Mouse (Mus musculus): Measurements from ENCODE around the gene Ccl22.

The Ccl22 gene

DNA sequence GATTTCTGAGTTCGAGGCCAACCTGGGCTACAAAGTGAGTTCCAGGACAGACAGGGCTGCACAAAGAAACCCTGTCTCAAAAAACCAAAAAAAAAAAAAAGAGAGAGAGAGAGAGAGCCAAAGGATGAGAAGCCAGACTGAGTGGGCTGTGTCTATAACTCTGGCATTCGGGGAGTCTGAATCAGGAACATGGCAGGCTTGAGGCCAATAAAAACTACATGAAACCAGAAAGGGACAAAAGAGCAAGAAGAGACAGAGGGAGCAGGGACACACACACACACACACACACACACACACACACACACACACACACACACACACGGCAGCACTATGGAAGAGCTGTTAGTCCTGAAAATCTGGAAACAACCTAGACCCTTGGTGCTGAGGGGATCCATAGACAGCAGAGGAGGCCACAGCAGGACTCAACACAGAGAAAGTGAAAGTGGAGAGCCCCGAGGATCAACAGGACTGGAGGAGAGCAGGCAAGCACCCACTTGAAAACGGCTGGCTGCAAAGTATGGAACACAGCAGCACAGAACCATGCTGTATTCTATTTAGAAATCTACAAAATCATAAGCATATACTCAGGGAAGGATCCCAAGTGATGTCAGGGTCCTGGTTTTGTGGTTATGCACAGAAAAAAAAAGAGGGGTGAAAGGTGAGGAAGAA lies 9.8 kb upstream of the Ccl22 start:
- DNase-seq, result no peak

DNA sequence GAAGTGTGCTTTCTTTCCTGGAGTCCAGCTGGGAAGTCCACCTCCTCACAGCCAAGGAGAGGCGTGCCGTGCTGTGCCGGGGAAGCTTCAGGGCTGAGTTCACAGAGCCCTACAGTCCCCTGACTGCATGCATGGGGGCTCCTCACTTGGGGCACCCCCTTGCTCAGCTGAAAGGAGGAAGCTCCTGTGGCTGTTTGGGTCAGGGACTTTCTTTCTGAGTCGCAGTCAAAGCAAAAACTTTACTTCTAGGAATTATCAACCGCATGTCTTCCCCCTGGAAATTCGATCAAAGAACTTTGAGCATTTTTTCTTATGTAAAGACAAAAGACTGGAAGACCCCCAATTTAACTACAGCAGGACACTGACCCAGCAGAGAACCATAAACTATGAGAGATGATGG lies 5.6 kb upstream of the Ccl22 start:
- no peak for DNase-seq

DNA sequence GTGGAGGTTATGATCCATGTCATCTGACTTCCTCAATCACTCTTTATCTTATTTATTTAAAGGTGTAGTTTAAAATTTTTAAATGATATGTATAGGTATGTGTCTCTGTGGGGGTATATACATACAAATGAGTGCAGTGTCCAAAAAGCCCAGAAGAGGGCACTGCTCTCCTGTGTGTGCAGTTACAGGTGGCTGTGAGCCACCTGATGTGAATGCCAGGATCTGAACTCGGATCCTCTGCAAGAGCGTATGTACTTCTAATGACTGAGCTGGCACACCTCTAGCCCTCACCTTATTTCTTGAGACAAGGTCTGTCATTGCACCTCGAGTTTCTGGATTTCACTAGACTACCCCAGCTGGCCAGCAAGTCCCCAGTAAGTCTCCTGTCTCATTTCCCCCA lies 4.8 kb upstream of the Ccl22 start:
- DNase-seq, result no peak

DNA sequence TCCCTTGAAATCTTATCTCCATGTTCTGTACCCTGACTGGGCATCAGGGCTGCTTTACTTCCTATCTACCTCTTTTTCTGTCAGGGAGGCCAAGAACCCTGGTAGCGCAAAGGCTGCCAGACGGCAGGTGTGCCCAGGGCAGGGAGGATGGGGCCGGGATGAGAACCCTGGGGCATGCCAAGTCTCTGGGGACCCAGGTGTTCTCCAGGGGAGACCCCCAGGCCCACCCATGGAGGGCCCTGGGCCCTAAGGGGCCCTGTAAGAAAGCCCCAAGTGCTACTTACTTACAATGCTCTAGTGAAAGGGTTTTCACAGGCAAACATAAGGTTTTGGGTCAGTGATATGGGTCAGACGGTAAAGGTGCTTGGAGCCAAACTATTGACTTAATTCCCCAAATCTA lies 3.7 kb upstream of the Ccl22 start:
- no peak for DNase-seq

DNA sequence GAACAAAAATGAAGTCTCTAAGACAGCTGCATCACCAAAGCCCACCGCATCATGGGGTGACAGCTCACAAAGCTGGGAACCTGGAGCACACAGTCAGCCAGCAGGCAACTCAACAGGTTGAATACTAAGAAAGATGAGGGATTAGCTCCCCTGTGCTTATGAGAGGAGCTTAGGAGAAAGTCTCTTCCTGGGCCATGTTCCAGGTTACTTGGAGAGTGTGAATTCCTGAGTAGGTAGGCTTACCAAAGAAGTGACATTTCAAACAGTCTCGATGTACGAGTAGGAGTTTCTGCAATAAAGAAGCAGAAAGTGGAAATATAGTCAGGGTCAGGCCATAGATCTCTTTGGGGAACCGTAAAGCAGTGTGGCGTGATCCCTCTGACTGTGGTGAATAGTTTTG lies 906 bp upstream of the Ccl22 start:
- DNase-seq, result no peak

DNA sequence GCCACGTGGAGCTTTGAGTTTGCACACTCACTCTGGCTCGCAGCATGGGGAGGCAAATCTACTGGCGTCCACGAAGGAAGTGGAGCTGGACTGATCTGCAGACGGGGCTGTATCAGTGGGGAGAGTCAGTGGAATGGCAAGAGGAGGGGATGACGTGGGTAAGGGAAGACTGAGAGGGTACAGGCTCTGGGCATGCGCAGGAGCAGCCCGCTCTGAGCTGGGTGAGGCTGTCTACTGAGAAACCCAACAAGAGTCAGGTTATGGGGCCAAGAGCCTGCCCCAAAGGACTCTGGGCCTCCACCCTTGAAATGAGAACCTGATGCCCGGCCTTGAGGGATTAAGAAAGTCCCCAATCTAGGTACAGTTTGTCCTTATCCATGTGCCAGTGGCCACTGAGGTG lies 418 bp upstream of the Ccl22 start:
- no peak for DNase-seq

DNA sequence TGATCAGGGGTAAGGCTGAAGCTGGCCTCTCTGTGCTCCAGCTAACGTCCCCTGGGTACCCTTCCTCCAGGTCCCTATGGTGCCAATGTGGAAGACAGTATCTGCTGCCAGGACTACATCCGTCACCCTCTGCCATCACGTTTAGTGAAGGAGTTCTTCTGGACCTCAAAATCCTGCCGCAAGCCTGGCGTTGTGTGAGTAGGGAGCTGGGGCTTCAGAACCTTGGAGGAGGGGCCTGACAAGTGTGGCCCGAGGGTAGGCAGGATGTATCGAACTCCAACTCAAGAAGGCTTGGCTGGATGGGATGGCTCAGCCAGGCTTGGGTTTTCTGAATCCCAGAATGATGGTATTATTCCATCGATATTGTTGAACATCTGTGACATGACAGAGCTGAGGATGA lies 1.4 kb downstream of the Ccl22 start:
- no peak for DNase-seq

DNA sequence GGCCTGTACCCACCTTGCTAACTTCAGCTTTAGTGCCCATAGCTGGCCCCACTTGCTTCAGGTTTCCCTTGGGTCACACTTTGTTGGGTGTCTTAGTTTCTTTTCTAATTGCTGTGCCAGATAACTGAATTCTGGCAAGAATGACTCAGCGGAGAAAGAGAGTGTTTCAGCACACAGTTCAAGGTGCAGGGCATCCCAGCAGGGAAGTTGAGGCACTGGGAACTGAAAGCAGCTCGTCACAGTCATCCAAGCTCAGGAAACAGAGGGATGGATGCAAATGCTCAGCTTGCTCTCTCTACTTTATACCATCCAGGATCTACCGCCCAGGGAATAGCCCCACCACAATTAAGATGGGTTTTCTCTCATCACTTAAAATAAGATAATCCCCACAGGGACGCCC lies 3.0 kb downstream of the Ccl22 start:
- DNase-seq, result no peak

DNA sequence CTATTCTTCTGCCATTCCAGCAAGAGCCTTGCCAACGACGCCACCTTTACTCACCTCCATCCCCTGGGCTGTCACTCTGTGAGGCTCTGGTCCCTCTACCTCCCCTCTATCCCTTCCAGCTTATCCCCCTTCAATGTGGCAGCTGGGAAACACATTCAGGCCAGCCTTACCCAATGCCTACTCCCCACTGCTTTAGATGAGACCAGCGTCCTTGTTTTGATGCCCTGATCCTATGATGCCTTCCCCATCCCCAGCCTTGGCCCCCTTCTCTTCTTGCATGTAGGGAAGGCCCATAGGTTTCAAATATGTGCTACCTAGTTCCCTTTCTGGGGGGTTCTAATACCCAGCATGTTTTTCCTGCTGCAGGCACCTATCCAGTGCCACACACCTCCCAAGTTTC lies 4.6 kb downstream of the Ccl22 start:
- DNase-seq, result no peak

DNA sequence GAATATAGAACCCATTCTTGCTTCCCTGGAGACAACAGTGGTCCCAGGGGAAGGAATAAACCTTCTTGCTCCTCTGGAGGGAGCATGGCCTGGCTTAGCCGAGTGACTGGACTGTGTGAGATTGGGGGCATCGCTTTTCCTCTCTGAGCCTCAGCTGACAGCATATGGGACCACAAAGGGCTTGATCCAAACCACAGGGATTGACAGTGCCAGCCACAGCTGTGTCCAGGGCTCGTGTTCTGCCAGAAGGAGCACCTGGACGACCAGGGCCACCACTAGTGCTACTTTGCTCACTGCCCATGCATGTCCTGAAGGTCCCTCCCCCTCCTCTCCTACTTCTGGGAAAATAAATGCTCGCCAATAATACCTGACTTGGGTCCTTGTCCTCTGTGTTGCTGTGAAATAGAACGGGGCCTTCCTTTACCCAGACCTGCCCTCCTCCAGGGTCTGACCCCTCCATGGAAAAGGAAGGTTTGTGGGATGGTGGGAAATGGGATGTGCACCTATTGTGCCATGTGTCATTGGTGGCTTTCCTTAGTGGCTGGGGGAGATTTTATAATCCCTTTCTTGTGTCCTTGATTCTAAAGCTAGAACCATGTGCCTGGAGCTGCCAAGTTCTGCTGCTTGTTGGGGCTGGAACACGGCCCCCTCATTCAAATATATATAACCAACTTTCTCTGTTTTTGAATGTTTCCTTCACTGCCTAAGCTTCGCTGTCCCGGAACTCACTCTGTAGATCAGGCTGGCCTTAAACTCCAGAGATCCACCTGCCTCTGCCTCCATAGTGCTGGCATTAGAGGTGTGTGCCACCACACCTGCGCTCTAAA lies 5.8 kb downstream of the Ccl22 start:
- no peak for DNase-seq

DNA sequence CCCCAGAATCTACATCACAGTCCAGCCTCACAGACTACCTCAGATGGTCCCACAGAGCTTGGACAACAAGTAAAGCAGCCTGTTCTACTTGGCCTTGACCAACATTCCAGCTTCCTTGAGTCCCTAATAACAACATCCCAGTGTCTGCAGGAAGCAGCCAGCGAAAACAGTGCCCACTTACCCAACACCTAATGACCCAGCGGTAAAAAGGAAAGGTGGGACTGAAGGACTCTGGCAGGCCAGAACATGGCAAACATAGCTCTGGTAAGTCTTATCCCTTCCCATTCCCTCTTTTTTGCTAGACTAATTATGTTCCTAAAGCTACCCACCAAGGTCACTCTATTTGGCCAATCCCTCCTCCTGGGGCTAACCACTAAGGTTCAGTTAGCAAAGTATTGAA lies 8.6 kb downstream of the Ccl22 start:
- DNase-seq, result no peak

DNA sequence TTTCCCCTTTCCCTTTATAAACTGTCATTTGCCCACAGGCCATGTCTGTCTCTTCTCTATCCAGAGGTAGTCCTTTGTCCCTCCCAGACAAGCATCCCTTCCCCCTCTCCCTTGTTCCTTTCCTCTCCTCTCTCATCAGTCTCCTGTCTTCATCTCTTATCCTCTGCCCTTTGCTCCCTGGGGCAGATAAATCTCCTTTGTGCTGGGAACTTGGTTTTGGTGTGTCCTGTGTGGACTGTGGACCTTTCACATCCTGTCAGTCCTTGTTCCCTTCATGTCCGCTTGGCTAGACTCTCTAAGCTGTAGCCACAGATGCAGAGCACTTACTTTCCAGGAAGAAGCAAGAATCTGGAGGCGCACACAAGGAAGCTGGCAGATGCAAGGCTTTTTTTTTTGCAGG lies 9.1 kb downstream of the Ccl22 start:
- DNase-seq, result no peak

DNA sequence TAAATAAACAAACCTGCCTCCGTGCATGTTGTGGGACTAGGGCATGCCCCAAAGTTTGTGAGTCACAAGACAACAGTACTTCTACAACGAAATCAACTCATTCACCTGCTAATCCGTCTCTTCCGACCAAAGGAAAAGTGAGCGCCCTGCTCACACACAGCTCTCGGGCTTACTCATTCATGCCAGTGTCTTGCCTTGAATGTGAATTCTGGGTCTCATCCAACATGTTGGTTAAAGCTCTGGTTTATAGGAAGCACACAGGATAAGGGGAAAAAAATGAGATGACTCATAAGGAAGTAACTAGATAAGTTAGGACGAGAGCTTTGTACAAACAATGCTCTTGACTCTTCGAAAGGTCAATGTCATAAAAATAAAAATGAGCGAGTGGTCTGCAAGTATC lies 21.6 kb downstream of the Ccl22 start:
- DNase-seq, result no peak

DNA sequence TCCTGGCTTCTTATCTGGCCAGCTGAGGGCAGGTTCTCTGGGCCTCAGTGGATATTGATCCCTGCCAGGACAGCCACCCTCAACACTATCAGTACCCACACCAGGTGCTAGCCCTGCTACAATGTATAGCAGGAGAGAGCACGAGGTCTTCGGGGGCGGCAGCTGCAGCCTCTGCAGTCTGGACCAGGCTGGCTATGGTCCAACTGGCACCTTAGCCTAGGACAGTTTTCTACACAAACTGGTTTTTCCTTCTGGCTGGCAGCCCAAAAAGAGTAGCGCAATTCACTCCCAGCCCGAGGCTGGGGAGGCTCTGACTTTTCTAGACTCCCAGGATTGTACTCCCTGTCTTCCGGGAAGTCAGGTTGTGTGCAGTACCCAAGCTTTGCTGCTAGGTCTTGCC lies 25.6 kb downstream of the Ccl22 start:
- no peak for DNase-seq

DNA sequence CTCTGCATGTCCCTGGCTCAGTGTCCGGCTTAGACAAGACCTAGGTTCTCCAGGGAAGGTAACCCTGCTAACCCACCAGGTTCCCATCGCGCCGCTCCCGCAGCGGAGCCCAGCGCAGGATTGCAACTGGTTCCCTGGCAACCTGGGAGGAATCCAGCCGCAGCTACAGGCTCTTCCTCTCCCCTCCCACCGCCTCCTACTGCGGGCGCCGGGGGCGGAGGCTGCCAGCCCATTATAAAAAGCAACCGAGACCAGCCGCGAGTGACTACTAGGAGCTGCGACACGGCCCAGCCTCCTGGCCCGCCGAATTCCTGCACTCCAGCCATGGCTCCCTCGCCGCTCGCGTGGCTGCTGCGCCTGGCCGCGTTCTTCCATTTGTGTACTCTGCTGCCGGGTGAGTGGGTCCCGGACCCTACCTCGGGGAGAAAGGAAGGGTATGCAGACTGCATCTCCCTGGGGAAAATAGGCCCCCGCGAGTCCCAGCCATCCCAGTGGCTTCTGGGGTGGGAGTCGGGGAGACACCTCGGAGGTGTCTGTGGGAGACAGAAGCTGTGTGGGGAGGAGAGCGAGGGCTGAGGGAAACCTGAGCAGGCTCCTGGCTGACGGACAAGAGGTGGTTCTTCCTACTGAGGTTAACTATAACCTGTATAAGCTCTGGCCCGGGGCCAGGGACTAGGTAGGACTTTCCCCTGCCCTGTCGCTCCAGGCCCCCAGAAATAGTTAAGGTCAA lies 26.7 kb downstream of the Ccl22 start, which contains the start of gene Cx3cl1:
Gene Cx3cl1 (plus strand): TSS at position 69 of the 730 bp plus-strand sequence.
- DNase-seq, result no peak

DNA sequence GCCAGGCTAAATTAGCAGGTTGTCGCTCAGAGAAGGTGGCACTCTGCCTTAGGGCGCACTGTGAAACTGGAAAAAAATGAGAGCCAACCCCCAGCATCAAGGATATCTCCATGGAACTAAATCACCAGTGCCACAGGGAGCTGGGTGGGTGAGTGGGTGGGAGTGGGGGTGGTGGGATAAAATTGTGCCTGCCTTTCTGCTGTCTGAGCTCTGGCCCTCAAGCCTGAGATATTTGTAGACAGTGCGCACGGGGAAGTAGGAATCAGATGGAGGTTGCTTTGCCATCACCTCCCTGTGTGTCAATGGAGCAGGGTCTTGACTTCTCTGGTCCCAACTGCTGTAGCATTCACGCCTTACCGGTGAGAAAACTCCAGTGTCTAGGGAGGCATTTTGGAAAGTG lies 27.7 kb downstream of the Ccl22 start:
- no peak for DNase-seq

DNA sequence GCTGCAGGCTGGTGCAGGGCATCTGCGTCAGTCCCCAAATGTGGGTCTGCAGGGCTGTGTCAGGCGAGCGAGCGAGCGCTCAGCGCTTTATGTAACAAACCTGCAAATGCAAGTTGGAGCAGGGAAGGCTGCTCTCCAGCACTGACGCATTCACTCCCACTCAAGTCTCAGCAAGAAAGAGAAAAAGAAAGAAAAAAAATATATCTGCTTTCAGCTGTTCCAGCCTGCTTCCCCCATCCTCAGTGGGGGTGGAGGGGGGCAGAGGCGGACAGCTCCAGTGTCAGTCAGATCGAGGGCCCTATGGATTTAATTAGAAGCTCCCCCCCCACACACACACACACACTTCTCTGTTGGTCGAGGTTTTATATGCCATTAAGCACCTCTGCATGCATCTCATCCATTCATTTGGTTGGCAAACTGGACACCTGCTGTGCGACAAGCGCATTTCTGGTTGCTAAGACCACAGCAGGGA lies 28.3 kb downstream of the Ccl22 start:
- no peak for DNase-seq

DNA sequence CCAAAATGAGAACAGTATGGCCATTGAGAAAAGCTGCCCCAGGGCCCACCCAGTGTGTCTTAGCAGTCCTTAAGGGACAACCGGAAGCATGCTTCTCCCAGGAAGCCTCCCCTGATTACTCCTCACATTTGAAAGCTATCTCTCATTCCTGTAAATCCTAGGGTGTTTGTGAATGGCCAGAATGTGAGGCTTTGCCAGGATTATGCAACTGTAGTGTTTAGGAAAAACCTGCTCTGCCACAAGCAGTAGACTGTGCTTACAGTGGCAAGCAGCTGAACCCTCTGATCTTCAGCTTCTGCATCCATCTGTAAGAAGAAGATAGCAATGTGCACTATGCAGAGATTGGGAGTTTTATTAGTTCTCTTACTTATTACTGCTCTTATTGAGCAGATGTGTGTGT lies 29.2 kb downstream of the Ccl22 start:
- no peak for DNase-seq

DNA sequence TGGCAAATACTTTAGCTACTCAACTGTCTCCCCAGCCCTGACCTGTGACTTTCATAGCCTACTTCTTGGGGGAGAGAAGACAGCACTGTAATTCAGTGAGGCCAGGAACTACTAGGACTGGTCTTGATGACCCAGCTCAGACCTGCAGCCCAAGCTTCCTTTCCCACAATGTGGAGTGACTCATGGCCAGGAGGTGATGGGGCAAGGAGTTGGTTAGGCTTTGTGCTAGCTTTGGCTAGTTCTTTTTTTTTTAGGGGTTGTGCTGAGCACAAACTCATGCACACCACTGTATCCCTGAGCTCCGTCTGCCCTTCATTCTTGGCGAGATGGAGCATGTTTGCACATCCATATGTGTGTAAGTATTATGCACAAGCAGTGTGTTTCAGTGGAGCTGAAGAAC lies 31.0 kb downstream of the Ccl22 start:
- DNase-seq, result no peak

DNA sequence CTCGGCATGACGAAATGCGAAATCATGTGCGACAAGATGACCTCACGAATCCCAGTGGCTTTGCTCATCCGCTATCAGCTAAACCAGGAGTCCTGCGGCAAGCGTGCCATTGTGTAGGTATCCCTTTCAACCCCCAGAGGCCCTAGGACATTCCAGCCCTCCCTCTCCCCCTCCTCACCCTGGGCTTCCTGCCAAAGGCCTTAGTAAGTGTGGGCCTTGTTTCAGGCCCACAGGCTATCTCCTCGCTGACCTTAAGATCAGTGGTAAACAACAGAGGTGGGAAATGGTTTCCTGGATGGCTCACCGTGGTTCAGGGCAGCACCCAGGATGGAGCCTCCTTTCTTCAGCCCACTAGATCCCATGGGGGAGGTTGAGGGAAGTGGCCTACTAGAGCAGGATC lies 32.6 kb downstream of the Ccl22 start:
- DNase-seq, result no peak

DNA sequence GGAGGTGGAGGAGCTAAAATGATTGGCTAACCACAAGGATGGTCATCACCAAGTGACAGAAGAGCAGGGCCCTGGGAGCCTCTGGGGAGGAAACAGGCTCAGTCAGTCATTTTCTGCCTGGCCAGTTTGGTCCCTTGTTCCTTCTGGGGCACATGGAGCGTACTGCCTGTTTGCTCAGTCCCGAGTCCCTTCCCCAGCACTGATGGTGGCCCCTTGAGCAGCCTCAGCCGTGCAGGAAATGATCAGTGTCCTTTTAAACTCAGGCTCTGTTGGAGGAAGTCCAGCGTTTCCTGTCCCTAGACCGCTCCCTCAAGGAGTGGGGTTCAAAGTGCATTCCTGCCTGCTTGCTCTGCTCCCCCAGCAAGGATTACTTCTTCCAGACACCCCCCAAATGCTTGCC lies 33.1 kb downstream of the Ccl22 start:
- no peak for DNase-seq

DNA sequence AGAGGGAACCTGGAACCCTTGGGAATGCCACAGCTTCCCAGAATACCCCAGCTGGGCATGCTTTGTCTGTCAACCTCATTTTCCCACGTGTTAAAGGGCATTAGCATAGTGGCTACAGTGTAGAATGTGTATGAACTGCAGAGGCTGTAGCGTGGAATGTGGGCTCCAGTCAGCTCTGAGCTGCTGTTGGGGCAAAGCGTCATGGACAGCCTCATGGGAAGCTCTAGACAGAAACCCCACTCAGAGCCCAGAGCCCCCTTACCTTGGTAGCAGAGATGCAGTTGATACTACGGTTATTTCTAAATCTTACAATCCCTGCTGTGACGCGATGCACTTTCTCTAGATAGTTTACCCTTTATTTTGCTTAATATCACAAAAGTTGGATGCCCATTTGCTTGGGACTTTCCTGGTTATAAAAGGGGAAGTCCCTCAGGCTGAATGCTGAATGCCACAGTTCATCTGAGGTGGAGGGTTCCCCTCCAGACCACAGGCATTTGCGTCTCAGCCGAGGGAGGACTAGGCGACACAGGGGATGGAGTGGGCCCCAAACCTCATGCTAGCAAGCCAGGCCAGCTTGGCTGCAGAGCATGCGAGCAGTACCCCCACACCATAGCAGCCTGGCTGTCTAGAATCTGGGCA lies 33.6 kb downstream of the Ccl22 start:
- no peak for DNase-seq

DNA sequence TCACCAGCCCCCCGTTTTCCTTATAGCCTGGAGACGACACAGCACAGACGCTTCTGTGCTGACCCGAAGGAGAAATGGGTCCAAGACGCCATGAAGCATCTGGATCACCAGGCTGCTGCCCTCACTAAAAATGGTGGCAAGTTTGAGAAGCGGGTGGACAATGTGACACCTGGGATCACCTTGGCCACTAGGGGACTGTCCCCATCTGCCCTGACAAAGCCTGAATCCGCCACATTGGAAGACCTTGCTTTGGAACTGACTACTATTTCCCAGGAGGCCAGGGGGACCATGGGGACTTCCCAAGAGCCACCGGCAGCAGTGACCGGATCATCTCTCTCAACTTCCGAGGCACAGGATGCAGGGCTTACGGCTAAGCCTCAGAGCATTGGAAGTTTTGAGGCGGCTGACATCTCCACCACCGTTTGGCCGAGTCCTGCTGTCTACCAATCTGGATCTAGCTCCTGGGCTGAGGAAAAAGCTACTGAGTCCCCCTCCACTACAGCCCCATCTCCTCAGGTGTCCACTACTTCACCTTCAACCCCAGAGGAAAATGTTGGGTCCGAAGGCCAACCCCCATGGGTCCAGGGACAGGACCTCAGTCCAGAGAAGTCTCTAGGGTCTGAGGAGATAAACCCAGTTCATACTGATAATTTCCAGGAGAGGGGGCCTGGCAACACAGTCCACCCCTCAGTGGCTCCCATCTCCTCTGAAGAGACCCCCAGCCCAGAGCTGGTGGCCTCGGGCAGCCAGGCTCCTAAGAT lies 34.3 kb downstream of the Ccl22 start:
- no peak for DNase-seq

Measured in thymus, adult 18-20 months (tissue).